Mouse (Mus musculus): ENCODE measurements around the gene Shc3. TPM values are rescaled to one million over a fixed set of nuclear protein-coding genes. Genes with fewer than 3 reads are reported as not detected.

Gene Shc3
- total RNA-seq, 2 experiments from 2014 or later, result 157 to 163 TPM

DNA sequence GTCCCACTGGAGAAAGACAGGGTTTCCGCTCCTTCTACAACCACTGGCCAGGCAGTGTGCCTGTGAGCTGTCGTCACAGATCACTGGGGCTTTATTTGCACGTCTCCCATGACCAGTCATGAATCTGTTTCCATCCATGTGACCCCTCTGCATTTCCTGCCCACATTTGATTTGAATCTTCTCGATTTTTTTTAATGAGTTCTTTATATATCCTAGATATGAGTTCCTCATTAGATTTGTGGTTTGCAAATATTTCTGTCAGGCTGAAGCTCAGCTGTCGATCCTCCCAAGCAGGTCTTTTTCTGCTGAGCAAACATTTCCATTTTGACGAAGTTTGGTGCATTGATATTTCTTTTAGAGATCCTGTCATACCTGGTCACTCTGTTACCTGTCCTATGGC is 171.4 kb downstream of the Shc3 start:
- intact Hi-C loops (cut with DNase I), result no loop called here
- no peak for DNase-seq

DNA sequence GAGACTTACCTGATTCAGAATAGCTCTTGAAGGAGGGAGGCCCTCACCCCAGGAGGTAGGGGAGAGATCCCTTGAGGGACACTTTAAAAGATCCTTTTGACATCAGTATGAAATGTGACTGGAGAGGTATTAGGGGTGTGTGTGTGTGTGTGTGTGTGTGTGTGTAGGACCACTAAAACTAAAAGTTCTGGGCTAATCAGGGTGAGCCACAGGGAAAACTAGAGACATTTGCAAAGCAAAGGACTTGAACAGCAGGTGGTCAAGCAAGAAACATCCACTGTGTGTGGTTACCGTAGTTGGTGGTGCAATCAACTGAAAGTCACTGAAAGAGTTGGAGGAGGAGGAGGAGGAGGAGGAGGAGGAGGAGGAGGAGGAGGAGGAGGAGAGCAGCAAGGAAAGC is 177.0 kb downstream of the Shc3 start:
- no peak for DNase-seq
- intact Hi-C loops (cut with DNase I), result no loop called here

DNA sequence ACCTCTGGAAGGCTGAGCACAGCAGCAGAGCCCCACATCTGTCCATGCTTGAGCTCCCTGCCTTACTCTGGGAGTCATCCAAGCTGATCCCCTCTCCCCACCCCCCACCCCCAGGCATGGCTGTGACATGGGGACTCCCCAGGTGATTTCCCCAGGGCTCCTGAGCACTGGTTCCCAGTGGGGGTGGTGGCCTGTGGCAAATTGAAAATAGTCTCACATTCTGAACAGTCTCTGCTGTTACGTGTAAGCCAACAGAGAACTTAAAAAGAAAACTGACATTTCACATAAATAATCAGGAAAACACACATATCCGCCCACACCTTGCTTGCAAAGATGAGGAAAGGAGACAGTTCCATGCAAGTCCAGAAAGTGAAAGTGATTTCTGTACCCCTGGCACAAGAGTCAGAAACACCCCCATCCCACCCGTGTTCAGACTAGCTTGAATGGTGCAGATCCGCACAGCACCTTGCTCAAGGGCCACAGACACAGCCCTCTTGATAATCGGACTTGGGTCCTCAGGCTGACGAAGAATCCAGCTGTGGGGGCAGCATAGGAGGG is 177.8 kb downstream of the Shc3 start:
- intact Hi-C loops (cut with DNase I), result no loop called here
- DNase-seq, result no peak

DNA sequence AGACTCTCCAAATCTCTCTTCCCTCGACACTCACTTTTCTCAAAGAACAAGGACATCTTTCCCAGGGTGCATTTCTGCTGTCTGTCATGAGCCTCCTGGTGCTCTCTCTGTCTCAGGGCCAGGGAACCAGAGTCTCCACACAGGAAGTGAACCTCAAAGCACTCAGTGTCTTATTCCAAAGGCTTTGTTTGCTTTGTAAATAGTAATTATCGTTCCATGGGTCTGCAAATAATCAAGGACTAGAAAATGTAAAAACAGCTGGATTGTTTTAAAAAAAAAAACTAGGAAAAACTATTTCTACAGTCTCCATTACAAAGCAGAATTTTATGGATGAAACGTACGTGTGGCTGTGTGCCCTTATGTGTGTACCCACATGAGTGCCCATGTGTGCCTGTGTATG is 178.8 kb downstream of the Shc3 start:
- no peak for DNase-seq
- intact Hi-C loops (cut with DNase I), result no loop called here

DNA sequence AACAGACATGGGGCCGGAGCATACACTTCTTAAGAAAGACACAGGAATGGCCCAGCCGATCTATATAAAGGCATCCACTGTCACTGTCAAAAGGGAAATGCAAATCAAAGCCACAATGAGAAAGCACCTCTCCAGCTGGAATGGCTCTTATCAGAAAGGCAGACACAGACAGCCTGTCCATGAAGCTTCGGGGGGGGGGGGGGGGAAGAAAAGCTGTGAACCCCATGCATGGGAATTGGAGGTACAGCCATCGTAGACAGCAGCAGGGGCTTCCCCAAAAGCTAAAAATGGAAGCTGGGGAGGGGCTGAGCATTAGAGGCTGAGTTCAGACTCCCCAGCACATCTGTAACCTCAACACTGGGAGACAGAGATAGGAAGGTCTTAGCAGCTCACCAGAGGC is 181.3 kb downstream of the Shc3 start:
- no peak for DNase-seq
- intact Hi-C loops (cut with DNase I), result no loop called here

DNA sequence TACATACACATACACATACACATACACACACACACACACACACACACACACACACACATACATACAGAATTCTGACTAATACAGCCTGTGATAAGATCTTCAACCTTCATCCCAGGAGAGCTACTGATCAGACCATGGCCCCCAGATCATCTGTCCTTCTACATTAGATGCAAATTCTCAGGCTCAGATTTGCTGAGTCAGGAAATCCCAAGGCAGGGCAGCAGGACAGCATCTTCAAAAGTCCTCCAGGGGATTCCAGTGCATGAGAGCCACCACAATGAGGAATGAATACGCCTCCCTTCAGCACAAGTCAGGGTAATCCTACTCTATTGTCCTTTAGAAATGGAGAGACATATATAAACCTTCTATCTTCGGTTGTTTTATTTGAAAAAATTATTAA is 184.3 kb downstream of the Shc3 start:
- DNase-seq, result no peak
- intact Hi-C loops (cut with DNase I), result no loop called here

DNA sequence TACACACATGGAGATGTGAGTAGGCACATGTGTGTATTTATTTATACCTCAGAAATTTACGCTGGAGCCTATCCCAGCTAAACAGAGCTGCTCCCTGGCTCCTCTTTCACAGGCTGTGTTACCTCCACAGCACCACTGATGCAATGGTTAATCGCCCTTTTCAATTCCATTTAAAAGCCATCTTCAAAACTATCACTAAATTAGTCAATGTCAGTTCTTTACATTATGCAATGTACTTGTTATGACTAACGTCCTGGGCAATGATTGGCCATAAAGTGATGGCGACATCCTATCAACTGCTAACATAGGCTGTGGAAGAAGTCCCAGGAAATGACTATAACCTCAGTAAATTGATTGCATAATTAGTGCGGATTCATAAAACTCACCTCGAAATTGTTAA is 187.7 kb downstream of the Shc3 start:
- intact Hi-C loops (cut with DNase I), result no loop called here
- no peak for DNase-seq

Other genes with a start within 250 kb of the Shc3 start
- gene S1pr3, start 160.8 kb downstream of the Shc3 start, total RNA-seq (2021), result 1 to 10 TPM; 7.4 to 7.6 TPM
- 1 to 10 TPM; 7.7 to 9.4 TPM for gene Cks2, start 75.8 kb upstream of the Shc3 start, total RNA-seq (2021)
- 10 to 100 TPM; 20.5 to 23.1 TPM for gene Secisbp2, start 82.3 kb upstream of the Shc3 start, total RNA-seq (2021)
- gene Sema4d, start 224.3 kb upstream of the Shc3 start, total RNA-seq (2021), result 10 to 100 TPM; 53.9 to 62.5 TPM

Data from left cerebral cortex, postnatal 4 days (tissue).